Mouse (Mus musculus): Measurements from ENCODE around the gene Ttc28. TPM values are rescaled to one million over a fixed set of nuclear protein-coding genes. Genes with fewer than 3 reads are reported as not detected.
A peak's percentile ranks its signal among the peaks of the same experiment; 100 is the strongest.
"Not testable (repeated sequence)": the region's sequence is repeated elsewhere in the genome, so short reads cannot be mapped to it uniquely, and the experiment has no call there.

Gene Ttc28
- 1 to 10 TPM in 2 of 3 experiments, under 1 TPM in 1; 0.83 to 4.4 (median 4.3) TPM for polyA plus RNA-seq (2017; shearing (Covaris generic))

DNA sequence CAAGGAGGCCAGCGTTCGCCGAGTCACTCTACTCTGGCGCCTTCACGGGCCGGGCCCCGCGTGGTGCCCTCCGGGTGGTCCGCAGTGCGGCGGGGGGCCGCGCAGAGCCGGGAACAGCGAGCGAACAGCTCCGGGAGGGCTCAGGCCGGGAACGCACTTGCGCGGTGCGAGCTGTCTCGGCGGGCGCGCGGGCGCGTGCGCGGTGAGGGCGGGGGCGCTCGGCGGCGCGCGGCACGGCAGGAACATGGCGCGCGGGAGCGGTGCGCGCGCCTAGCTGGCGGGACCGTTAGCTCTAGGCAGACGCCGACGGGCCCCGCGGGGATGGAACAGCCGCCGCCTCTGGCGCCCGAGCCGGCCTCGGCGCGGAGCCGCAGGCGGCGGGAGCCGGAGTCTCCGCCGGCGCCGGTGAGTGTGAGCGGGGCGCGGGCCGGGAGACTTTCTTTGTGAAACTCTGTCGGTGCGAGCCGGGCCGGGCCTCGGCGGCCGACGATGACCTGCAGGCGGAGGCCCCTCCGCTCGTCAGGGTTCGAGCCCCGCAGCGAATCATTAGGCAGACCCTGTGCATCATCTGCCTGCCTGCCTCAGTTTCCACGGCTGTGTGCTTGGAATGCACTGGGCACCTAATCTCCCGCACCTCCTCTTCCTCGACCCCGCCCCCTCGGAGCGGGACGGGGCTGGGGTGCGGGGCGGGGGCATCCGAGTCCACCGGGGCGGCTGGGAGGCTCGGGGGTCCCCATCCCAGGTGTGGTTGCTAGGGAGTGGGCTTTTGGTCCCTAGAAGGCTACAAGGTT, at the start of gene Ttc28:
Gene Ttc28 (plus strand): TSS at position 220 of the 791 bp plus-strand sequence.
- ATAC-seq: peak; percentile 92

DNA sequence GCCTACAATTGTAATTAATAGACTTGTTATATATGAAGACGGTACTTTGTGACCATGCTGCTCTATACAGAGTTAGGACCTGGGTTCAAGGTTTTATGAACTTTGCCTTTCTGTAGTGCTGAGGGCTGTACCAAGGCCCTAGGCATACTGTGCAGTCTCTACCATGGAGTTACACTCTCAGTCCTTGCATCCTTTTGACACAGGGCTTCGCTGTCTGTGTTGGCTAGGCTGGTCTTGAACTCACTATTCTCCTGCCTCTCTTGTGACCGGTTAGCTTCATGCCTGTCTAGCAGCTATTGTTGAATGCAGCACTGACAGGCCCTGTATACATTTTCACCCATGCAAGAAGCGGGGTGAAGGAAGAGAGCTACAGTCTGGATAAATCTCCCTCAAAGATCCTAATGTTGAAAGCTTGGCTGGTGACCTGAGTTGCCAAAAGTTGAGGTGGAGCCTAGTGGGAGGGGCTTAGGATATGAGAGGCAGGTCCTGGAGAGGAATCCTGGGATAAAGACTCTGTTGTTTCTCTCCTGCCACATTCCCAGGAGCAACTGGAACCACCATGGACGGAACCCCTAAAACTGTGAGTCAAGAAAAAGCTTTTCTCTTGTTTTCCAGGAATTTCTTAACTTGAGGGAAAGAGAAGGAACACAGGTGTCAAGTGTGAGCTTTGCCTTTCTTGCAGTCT, 48.4 kb upstream of the Ttc28 start:
- no peak for ATAC-seq

- no peak for ATAC-seq
These were observed 43.6 kb upstream of the Ttc28 start for GRCm38 (mm10) chr5:110835959-110836358.

GRCm38 (mm10) chr5:110838016-110838415, 41.6 kb upstream of the Ttc28 start:
- ATAC-seq: not testable (repeated sequence)

GRCm38 (mm10) chr5:110839038-110839677, 40.4 kb upstream of the Ttc28 start:
- ATAC-seq: peak; percentile 60

DNA sequence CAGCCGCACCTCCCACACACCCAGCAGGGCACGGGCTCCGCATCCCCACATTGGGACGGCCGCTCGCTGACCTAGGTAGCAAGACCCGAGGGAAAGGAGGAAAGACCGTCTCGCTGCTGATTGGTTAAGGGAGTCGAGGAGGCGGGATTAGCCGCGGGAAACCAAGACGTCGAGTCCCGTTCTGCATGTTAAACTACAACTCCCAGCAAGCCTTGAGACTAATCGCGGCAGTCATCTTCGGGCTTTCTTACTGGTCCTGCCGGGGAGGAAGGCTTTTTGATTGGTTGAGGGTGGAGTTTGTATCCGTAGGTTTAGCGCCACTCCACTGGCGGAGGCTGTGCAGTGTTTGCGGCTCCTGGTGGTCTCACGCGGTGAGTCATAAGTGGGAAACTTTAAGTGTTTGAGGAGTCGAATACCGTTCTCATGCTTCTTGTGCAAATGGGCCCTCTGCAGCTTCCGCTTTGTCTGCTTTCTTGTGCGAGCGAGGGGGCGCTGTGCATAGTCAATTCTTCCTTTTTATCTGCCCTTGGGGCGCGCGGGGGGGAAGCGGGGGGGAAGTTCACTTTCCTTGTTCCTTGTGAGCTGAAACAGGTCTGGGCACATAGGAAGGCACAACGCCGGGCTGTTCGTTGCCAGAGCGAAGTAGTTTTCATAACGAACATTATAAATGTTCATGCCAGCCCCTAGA, 39.8 kb upstream of the Ttc28 start, which contains the start of the genes Hscb and Chek2:
Gene Hscb (minus strand): TSS at position 100 of the 688 bp plus-strand sequence.
Gene Chek2 (plus strand): TSS at position 302 of the 688 bp plus-strand sequence.
- ATAC-seq: peak; percentile 98

GRCm38 (mm10) chr5:110840465-110840864, 39.1 kb upstream of the Ttc28 start:
- ATAC-seq: peak; percentile 15

DNA sequence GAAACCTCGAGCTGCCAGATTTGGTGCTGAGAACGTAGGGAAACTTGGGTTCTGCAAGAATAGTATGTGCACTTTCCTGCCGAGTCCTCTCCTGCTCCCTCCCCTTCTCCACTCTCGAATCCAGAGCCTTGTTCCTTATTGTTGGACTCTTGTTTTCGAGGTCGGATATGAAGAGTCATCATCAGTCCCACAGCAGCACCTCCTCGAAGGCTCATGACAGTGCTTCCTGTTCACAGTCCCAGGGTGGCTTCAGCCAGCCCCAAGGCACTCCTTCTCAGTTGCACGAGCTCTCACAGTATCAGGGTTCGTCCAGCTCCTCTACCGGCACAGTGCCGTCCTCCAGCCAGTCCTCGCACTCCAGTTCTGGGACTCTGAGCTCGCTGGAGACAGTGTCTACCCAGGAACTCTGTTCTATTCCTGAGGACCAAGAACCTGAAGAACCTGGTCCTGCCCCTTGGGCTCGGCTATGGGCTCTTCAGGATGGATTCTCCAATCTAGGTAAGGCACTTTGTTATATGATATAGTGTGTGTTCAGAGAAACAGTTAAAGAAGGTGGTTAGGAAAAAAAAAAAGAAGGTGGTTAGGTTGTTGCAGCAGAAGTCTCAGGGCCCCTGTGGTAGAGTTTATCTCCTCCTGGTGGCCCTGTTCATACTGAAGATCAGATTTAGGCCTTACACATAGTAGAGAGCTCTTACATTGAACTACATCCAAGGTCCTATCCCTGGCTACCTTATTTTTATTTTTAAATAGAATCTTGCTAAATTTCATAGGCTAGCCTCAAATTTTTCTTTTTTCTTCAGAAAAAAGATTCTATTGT, 38.3 kb upstream of the Ttc28 start:
- no peak for ATAC-seq

DNA sequence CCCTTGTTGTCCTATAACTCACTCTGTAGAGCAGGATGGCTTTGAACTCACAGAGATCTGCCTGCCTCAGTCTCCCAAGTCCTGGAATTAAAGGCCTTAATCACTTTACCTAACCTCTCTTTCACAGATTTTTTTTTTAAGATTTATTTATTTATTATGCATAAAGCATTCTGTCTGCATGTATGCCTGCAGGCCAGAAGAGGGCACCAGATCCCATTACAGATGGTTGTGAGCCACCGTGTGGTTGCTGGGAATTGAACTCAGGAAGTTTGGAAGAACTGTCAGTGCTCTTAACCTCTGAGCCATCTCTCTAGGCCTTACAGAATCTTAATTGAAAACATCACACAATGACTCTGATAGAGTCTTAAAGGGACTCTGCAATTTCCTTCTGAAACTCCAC, 26.6 kb upstream of the Ttc28 start:
- ATAC-seq: no peak

DNA sequence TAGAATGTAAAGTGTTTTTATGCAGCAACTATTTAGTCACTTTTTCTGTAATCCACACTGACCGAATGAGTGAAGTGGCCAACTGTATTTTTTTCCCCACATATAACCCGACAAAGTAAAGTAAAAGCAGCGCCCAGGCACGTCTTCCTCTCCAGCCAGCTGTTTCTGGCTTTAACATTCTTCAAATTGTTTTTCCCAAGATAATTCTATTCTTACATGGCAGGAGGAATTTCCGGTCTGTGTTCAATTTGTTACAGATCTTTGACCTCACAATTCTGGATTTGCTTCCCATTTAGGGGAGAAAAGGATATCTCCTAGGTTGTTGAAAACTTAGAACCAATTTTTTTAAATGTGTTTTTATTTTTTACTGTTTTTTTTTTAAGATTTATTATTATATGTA, 22.5 kb upstream of the Ttc28 start:
- ATAC-seq: no peak

- ATAC-seq: no peak
These were observed 20.5 kb upstream of the Ttc28 start for GRCm38 (mm10) chr5:110859013-110859650.

GRCm38 (mm10) chr5:110860445-110860844, 19.2 kb upstream of the Ttc28 start:
- no peak for ATAC-seq

DNA sequence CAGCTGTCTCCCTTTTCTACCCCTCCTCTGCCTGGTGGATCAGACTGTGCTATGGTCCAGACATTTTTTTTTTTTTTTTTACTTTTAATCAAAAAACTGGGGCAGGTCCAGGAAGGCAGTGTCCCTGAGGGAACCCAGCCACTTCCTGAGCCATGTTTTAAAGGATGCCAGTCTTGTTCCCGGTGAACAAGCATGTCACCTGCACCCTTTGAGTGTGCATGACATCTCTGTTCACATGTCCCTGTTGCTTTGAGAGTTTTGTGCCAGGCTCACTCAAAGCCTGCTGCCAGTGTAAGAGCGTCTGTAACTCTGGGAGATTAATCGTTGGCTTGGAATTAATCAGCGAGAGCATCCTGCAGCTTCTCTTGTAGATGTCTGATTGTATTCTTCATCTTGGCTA, 11.1 kb upstream of the Ttc28 start:
- no peak for ATAC-seq

DNA sequence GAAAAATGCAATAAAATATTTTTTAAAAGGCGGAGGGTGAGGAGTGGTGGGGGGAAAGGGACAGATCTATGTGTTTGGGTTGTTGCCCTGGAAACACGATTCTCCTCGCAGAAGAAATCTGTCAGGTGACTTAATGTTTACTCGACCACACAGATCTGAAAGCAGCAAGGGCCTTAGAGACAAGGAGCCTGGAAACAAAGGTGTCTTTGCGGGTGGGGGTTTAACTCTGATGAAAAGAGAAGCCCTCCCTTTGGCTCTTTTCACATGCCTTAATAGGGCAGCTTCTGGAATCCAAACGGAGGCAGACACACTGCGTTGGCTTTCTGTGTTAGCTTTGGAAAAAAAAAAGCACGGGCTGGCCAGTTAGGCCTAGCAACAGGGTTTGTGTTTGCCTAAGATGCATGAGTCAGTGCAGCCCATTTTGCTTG, 10.3 kb upstream of the Ttc28 start:
- no peak for ATAC-seq

DNA sequence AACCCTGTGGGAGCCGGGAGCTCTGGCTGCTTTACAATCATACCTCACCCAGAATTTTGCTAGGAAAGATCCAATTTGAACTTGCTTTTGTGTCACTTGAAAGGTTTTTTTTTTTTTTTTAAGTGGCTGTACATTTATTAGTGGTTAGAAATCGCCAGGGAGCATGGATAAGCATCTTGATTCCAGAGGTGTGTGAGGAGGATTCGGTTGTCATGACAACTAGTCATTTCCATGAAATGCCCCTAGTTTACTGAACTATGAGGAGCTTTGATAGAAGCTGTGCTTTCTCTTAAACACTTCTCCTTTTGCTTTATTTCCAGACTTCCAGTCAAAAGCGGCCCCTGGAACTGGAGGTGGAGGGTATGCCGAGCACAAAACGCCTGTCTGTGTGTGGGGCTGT, 6.4 kb upstream of the Ttc28 start:
- ATAC-seq: no peak

DNA sequence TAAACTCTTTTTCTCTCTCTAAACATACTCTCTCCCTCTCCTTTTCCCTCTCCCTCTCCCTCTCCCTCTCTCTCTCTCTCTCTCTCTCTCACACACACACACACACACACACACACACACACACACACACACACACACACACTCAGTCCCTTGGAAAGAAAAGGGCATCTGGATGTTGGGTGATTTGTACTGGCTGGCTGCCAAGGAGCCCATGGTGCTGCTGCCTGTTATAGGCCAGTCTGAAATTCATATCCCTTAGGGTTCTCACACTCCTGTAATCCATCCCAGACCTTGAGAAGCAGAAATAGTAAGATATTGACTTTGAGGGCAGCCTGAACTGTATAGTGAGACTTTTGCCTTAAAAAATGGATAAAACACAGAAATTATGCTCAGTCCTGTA, 4.9 kb upstream of the Ttc28 start:
- no peak for ATAC-seq

DNA sequence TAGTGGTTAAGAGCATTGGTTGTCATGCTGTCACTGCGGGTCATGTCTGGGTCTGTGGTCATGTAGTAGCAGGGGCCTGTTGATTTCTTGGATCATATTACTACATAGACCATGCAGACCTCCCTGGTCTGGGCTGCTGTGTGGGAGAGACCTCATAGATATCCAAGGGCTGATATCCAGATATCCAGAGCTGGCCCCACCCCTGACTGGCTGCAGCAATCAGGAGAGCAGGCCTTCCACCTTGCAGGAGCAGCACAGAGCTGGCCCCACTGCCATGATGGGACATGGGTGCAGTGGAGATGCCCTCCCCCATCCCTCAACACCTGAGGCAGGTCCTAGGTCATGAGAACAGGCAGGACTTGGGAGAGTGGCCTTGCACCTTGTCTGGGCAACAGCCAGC, 4.3 kb upstream of the Ttc28 start:
- no peak for ATAC-seq

GRCm38 (mm10) chr5:110877666-110878505, 1.7 kb upstream of the Ttc28 start:
- no peak for ATAC-seq

DNA sequence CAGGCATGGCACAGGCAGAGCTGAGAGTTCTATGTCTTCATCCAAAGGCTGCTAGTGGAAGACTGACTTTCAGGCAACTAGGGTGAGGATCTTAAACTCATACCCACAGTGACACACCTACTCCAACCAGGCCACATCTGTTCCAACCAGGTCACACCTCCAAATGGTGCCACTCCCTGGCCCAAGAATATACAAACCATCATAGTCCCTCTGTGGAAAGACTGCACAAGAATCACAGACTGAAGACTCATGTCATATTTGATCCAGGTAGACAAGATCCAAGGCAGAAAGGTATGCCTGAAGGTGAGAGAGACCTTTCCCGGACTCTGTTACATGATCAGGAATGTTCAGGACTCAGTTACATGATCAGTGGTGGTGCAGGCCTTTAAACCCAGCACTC, 1.1 kb upstream of the Ttc28 start:
- ATAC-seq: not testable (repeated sequence)

DNA sequence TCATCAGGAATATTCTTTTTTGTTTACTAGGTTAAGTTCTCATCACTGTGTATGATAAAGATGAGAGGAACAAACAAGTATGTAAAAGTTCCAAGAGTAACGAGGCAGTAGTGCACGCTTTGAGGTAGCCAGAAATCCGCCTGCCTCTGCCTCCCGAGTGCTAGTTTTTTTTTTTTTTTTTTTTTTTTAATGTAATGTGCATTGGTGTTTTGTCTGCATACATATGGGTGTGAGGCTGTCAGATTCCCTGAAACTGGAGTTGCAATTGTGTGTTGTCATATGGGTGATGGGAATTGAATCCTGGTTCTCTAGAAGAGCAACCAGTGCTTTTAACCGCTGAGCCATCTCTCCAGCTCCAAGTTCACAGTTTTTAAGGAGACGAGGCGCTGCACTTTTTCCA, 561 bp upstream of the Ttc28 start:
- no peak for ATAC-seq

Data from inflammation-experienced regulatory T-cells, adult 6 months (primary cell).